Mouse (Mus musculus): ENCODE results near the gene Ablim1.

Ablim1 gene

DNA sequence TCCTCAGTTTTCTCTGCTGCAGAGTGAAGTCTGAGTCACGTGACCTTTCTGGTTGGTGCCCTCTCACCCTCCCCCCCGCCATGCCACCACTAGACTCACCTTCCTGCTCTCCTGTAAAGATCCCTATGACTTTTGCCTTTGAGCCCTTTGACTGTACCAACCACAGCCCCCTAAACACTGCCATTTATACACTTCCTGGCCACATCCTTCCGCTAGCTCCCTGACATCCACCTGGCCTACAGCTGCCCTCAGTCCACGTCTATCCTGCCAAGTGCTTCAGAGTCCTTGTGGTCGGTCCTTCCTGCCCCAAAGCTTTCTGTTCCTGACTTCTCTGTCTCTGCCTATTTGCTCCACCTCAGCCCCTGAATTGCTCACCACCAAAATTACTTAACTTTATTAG, 29.1 kb upstream of the Ablim1 start:
- DNase-seq (ENCODE audit: low spot score) = no peak

DNA sequence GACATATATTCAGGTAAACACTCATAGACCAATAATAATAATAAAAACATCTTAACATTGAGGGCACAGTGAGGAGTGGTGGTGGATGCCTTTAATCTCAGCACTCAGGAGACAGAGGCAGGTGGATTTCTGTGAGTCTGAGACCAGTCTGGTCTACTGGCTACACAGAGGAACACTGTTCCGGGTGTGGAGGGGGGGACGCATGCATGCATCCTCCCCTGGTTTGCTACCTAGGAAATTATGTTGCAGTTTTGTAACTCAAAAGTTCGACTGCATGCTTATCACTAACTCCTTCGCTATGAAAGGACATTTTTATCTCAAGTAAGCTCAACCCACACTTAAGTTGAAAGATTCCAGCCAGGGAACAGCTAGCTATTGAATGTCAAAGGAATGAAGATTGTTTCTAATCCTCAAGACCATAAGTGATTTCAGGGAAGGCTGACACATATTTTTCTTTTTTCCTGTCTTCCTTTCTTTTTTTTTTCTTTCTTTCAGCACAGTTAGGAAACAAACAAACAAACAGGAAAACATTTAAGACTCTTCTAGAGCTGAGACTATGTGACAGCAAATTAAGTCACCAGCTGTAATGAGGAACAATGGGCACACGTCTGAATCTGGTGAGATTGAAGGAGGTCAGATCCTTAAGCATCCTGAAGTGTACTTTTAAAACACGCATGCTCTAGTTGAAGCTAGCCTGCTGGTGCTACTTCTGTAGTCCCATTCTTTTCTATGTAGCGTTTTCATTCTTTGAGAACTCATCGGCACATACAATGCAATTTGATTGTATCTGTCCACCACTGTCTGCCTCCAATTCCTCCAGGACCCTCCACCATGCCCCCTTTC, 26.4 kb upstream of the Ablim1 start:
- DNase-seq (ENCODE audit: low spot score) = no peak

DNA sequence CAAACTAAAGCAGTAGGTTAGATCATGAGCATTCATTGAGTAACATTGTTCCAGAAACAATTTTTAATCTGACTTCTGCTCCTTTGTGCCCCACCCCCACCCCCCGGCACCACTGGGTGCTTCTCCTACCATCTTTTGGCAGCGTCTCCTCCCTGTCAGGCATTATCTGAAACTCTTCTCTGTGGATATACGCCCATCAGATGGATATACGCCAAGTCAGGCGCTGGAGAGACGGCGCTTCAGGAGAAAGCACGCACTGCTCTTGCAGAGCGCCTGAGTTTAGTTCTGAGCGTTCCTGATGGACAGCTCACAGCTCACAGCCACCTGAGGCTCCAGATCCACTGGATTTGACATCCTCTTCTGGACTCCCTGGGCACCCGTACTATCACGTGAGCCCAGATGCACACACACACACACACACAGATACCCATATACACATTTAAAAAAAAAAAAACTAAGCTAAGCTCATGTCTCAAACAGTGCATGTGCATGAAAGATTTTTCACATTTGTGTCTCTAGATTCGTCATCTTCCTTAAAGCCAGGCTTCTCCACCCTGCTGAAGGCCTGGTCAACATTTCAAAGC, 24.7 kb upstream of the Ablim1 start:
- peak; percentile 37 for DNase-seq (ENCODE audit: low spot score)

DNA sequence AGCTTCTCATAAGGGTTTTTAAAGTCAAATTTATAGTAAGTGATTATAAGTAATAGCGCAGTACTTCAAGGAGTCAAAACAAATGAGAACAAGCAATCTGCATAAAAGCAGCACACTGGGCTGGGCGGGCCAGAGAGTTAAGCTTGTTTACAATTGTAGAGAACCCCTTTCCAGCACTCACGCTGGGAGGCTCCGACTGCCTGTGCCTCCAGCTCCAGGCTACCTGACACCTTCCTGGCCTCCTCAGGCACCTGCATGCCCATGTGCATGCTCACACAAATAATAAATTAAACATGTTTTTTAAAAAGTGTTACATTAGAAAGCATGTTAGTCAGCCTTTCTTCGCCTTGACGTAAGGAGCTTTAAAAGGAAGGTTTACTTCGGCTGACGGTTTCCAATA, 20.4 kb upstream of the Ablim1 start:
- DNase-seq (ENCODE audit: low spot score) = no peak

DNA sequence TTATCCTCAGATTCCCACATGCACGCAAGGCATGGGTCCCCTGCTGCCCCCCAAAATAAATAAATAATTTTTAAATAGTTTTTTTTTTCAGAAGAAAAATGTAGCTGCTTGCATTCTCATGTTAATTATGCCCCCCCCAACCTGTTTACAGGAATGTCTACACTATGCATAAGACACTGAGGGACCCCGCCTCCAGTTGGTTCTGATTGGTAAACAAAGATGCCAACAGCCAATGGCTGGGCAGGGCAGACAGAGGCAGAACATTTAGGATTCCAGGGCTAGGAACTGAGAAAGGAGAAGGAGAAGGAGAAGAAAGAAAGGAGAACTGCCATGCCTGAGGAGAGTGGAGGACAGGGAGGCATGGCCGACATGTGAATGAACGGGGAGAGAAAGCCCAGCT, 18.6 kb upstream of the Ablim1 start:
- DNase-seq (ENCODE audit: low spot score) = no peak

DNA sequence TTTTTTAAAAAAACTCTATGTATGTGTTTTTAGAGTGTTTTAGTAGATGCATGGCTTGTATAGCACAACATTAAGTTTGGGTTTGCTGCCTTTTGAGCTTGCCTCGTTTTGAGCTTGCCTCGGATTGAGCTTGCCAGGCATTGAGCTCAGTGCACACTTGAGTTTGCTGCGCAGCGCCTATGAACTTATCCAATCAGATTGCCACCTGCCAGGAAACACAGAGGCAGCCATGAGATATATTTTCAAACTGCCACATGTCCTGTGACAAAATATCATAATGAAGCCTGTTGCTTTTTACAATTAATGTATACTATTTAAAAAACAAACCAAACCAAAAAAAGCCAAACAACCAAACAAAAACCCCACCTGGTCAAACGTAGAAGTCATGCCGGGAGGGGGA, 16.5 kb upstream of the Ablim1 start:
- DNase-seq (ENCODE audit: low spot score) = no peak

DNA sequence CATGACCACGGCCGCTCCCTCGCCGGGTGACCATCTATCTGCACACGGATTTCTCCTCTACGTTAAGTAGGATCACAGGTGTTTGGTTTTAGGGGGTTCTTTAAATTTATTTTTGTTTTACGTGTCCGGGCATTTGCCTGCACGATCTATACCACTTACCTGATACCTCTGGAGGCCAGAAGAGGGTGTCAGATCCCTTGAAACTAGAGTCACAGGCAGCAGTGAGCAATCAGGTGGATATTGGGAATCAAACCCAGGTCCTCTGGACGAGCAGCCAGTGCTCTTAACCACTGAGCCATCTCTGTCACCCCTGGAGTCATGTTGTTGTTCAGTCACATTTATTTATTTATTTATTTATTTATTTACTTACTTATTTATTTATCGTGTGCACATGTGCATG, 15.6 kb upstream of the Ablim1 start:
- DNase-seq (ENCODE audit: low spot score) = no peak

DNA sequence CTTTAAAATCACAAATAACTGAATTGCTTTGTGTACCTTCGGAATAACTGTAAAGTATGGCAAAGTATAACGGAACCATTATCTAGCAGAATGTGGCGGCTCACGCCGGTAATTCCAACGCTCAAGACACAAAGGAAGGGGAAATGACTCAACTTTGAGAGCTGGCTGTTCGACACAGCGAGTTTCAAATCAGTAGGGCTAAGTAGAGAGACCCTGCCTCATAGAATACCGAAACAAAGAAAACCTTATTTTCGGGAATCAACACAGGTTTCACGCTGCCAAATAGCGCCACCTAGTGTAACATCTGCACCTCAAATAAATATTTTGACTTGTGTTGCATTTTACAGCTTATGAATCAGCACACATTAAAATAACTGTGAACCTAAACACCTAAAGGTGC, 14.1 kb upstream of the Ablim1 start:
- DNase-seq (ENCODE audit: low spot score) = no peak

DNA sequence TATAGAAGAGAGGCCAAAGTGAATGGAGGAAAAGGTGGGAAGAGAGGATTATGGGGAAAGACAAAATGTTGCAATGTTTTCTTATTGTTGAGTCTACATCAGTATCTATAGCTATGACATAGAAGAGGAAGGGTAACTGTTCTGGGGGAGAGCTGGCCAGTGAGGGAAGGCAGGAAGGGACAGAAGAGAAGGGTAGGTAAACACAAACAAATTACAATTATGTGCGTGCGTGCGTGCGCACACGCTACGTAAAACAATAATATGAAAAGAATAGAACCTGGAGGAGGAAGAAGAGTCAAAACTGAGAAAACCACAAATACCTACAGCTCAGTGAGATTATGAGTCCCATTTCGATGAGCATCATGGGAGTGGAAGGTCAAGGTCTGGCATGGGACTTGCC, 13.6 kb upstream of the Ablim1 start:
- no peak for DNase-seq (ENCODE audit: low spot score)

DNA sequence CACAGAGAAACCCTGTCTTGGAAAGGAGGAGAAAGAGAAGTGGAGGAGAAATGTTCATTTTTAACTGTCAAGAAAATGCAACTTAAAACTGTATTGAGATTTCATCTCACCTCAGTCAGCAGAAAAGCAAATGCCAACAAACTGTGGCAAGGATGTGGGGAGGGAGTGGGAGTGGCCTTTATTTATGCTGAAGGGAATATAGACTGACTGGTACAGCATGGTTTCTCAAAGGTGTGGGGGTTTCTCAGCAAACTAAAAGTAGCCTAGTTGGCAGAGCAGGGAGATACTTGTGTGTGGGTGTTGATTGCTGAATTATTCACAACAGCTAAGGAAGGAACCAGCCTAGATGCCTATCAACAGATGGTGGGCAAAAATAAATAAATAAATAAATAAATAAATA, 13.0 kb upstream of the Ablim1 start:
- DNase-seq (ENCODE audit: low spot score) = no peak

DNA sequence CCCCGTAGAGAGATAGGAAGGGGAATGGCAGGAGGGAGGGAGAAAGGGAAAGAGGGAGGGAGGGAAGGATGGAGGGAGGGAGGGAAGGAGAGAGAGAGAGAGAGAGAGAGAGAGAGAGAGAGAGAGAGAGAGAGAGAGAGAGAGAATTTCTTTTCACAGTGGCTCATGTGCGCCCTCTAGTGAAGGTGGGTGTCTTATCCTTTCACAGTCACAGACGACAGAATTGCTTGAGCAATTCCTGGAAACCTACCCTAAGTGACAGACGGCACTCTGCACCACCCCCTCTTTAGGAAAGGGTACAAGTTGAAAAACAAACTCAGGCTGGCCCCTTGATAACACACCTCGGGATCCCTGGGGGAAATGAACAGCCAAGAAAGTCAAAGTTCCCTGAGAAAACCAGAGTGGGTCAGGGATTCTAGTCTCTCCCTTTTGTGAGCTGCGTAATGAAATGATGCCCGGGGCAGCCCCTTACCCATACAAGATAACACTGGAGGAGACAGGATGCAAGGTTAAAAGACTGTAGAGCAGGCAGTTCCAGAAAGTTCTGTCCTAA, 11.1 kb upstream of the Ablim1 start:
- no peak for DNase-seq (ENCODE audit: low spot score)

DNA sequence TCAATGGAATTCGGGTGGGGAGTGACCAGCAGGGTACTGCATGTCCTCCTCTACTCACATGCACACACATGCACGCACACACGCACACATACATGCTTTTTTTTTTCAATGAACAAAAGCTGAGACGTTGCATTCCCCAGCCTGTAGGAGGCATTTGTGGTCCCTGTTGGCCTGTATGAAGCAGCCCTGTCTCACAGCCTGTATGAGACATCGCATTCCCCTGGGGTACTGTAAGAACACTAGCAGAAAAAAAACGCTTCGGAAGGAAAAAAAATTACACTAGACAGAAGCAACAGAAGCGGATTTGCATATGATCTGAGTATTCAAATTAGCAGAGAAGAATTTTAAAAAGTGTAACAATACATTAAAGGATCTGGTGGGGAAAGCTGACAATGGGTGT, 8.4 kb upstream of the Ablim1 start:
- DNase-seq (ENCODE audit: low spot score) = no peak

DNA sequence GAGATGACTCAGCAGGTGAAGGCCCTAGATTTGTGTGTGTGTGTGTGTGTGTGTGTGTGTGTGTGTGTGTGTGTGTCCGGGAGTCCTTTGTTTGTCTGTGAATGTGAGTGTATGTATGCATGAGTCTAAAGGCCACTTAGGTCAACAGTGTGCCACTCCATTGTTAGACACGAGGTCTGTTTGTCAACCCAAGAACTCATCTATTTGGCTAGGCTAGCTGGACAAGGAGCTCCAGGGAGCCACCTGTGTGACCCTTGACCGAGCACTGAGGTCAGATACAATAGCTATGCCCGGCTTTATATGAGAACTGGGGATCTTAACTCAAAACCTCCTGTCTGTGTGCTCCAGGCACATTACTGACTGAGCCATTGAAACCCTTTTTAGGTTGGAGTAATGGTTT, 7.8 kb upstream of the Ablim1 start:
- no peak for DNase-seq (ENCODE audit: low spot score)

DNA sequence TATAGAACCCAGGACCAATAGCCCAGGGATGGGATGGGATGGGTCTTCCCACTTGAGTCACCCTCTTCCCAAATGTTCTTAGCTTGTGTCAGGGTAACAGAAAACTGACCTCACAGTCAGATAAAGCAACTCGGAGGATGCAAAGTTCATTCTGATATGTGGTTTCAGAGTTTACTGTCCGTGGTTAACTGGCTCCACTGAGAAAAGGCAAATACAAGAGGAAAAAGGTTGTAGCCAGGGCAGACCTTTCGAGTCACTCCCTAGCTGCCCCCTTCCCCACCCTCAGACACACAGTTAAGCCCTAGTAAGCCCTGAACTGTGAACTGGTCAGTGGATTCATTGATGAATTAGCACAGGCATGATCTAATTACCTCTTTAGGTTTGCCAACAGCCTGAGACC, 7.1 kb upstream of the Ablim1 start:
- no peak for DNase-seq (ENCODE audit: low spot score)

DNA sequence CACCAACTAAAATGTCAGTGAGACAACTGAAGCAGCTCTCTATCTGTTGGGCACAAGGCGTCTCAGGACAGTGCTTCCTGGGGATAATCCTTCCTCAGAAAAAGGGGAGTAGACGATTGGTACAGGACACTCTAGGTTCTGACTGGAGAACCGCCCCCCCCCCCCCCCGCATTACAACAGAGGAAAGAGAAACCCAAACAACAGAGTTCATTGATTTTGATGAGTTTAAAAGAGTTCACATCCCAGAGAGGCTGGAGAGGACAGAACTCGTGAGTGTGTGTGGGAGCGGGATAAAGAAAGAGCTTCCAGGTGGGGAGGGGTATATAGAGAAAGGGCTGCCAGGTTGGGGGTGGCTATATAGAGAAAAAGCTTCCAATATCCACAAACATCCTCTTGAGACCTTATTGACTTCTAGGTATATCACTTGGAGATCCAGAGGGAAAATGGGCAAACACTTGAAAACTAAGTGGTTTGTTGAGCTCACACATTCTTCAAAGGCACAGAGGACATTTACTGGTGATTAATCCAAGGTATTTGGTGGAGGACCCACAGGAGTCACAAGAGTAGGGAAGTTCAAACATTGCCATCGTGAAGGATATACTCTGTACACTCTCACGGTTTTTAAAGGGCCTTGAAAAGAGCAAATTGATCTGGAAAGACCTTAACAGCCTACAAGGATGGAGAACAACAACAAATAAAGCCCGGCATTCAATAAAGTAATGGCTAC, 6.1 kb upstream of the Ablim1 start:
- no peak for DNase-seq (ENCODE audit: low spot score)

DNA sequence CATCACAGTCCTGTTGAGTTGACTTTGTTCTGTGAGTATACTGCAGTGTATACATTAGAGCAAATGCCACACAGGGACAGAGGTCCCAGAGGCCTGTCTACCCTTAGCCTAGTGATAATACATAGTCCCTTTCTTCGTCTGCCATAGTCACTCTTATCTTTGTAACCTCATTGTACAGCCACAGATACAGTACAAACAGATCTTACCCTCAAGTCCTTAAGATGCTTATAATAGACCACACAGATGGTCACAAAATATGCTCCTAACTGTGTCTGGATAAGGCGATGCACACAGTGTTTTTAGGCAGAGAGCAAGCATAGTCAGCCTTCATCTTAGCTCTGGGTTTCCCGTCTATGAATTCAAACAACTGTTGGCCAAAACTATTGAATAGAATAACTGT, 1.9 kb upstream of the Ablim1 start:
- DNase-seq (ENCODE audit: low spot score) = no peak

DNA sequence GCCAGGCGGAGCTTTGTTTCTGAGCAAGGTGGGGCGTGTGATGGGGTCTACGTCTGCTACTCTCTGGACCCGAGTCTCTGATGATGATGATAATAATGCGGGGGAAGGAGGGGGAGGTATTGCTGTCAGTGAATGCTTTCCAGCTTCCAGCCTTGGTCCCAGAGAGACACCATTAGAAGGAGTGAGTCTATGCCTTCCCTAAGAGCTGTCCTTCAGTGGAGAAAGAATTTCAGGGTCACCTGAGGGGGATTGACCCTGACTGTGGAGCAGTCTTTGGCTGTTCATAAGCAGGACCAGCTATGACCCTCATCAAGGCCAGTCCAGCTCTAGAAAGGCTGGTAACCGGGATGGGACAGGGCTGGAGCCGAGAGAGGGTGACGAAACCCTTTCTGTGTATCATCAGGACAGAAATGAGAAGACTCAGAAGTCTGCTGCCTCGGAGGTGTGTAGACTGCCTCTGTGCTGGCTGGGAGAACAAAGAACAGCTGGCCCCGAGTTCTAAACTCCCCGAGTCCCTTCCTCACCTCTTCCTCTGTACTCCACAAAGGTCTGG, 370 bp upstream of the Ablim1 start:
- no peak for DNase-seq (ENCODE audit: low spot score)

DNA sequence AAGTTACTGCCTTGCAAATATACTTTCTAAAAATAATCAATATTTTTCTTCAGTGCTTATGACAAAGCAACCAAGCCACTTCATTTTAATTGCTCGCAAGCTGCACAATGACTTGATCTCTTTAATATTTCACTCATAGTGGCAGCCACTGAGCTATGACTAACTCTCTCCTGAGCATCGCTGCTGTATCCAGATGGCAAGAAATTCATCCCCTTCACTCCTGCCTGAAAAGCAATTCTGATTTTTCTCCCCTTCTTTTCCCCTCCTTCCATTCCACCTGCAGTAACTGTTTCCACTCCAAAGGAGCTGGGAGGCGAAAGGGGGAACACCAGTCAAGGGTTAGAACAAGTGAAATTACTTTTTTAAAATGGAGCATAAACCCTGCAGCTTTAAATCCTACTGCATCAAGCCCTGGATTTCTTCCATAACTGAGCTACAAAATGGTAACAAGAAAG, 801 bp downstream of the Ablim1 start:
- DNase-seq (ENCODE audit: low spot score) = no peak

DNA sequence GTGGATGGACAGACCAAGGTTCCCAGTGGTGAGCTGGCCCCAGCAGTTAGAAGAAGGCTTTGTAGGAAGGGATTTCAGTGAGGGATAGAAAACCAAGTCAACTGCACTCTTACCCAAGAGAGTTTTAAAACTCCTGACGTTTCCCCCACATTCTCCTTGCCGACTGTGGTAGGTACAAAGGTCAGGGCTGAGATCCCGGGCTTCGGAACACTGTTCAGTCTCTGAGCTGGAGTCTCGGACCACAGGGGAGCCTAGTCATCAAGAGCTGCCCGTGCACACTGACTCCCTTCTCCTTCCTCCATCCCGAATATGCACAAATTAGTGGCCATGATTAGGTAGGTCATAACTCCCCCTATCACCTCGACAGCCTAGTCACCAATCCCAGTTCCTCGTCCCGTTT, 1.5 kb downstream of the Ablim1 start:
- no peak for DNase-seq (ENCODE audit: low spot score)

DNA sequence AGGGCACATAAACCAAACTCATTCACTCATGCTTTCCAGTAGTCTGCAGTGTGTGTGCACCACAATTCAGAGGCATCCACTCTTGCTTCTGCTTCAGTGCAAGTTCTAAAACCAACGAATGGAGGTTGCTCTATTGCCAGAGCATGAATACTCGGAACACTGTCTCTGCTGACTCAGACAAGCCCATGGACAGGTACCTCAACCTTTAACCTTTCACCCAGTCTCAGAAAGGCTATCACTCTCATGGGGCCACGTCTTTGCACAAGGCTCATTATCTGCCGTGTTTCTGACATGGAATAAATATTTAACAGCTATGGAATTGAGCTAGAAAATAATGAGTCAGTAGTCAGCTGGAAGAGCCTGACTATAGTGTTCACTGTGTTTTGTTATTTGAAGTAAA, 4.7 kb downstream of the Ablim1 start:
- no peak for DNase-seq (ENCODE audit: low spot score)

DNA sequence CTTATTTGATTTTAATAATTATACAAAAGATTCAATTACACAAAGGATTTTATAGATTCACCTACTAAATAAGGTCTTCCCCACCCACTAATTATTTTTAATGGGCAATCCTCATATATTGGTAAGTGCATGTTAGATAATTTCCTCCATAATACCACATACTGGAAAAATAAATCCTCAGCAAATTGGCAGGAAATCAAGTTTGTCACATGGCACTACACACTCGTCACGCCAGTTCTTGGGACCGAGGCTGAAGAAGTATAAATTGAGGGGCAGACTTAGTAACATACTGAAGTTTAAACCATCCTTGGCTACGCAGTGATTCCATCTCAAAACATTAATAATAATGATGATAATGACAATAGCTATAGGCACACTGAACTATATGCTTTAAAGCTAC, 8.1 kb downstream of the Ablim1 start:
- DNase-seq (ENCODE audit: low spot score) = no peak

DNA sequence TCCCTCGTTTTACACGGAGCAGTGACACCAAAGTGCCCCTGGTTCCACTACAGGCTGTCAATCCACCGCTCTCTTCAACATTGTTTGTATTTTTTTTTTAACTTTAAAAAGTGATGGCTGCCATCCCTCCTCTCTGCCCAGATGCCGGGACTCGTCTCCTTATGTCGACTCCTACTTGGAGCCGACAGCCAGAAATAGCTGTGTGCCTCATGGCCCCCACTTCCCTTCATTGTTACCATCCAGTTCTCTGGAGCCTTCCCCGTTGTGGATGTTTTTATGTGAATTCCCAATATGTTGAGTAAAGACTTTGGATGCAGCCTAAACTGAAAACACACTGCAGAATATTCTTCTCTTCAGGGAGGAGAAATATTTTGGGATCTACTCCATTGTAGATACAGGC, 8.7 kb downstream of the Ablim1 start:
- no peak for DNase-seq (ENCODE audit: low spot score)

DNA sequence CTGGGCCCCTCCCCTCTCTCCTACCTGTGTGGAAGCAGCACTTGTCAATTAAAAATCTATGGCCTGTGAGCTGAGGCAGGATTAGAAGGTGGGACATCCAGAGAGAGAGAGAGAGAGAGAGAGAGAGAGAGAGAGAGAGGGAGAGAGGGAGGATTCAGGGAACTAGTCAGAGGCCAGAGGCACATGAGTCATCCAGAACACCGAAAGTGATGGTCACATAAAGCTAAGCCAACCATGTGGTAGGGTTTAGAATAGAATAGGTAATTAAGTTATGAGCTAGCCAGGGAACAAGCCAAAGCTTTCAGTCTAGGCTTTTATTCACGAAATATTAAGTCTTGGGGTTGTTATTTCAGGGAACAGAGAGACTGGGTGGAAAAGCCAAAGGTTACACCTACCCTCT, 10.1 kb downstream of the Ablim1 start:
- DNase-seq (ENCODE audit: low spot score) = no peak
